Comparison of ENCODE assay signal across 26 mouse cellular contexts in the genomic region with DNA sequence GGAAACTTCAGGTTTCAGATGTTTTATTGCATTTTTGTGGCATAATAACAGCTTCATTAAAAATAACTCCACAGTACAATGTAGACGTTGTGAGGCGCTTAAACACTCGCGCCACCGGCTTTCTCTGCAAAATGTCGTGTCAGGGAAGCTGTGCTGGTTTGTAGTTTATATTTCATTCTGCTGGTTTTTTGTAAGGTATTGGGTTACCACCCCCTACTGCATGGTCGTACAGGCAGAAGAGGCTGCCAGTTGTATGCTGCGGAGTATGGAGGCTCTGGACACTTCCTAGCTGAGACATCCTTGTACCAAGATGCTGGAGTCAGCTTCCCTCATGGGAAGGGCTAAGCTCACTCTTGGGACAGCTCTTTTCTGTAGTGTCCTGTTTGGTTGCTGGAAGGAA. TPM values are rescaled to one million over a fixed set of nuclear protein-coding genes. Genes with fewer than 3 reads are reported as not detected.
DNase-seq lines count a peak whose midpoint lies in the region; ATAC-seq and TF ChIP-seq lines count a peak whose summit lies in the region.
"Had no signal": no experiment of that assay in that cellular context is flagged by ENCODE, and none has a peak within 500 bp of the region (broad histone marks: within the 10 kb centered on the region; RNA-seq: fewer than 3 reads in every experiment).

No protein-coding gene starts in this region.

- peak; percentile 7 for DNase-seq in gastrocnemius, adult 18-20 months (ENCODE audit: low spot score)
- no peak for DNase-seq in gastrocnemius, postnatal 36 days
- DNase-seq in heart, adult 8-10 months (ENCODE audit: low spot score): peak; percentile 22
- peak; percentile 56 for DNase-seq in limb, embryonic 14.5 days (ENCODE audit: low spot score)
- DNase-seq: adrenal gland, postnatal 10 days; cerebellum, adult 11 months; cerebellum, adult 9-10 months; embryo, embryonic 11 days; layer of hippocampus, adult 9-11 months; liver, embryonic 13.5 days; midbrain, embryonic 14.5 days; right cerebral cortex, postnatal 4 days; thymus, adult 18-20 months; thymus, postnatal 25 days had no signal

- no peak overlapping the region for H3K9ac ChIP-seq in heart, embryonic 11.5 days (ENCODE audit: low read depth, low read length)
- H3K9ac ChIP-seq in limb, embryonic 14.5 days (ENCODE audit: low read depth, low read length, severe bottlenecking): no peak overlapping the region
- no peak overlapping the region for H3K9ac ChIP-seq in midbrain, embryonic 15.5 days
- H3K9ac ChIP-seq: forebrain, embryonic 13.5 days; heart, embryonic 15.5 days; hindbrain, embryonic 15.5 days; liver, embryonic 13.5 days; neural tube, embryonic 12.5 days had no signal

- H3K27ac ChIP-seq in heart, embryonic 11.5 days (ENCODE audit: low read depth, low read length): no peak overlapping the region
- peak overlapping the region; percentile 91 for H3K27ac ChIP-seq in brown adipose tissue, adult 24 weeks (replicated peaks; ENCODE audit: low read depth, low read length)
- 0 out of 2 replicates have a peak overlapping the region, but pooled peaks have one; percentile 26 for H3K27ac ChIP-seq in limb, embryonic 14.5 days (replicated peaks; ENCODE audit: low read depth, low read length)
- no peak overlapping the region for H3K27ac ChIP-seq in midbrain, embryonic 15.5 days
- H3K27ac ChIP-seq: forebrain, embryonic 13.5 days; hindbrain, embryonic 10.5 days; hindbrain, embryonic 15.5 days; liver, embryonic 13.5 days; neural tube, embryonic 12.5 days; stomach, postnatal 0 days had no signal

- no peak for TF ChIP-seq POLR2A in limb, embryonic 14.5 days (IDR thresholded peaks at IDR 0.05; ENCODE audit: borderline replicate concordance, extremely low read depth, insufficient read depth, insufficient read length)

- no peak overlapping the region for H3K4me2 ChIP-seq in heart, embryonic 11.5 days
- peak overlapping the region; percentile 5 for H3K4me2 ChIP-seq in limb, embryonic 14.5 days (replicated peaks; ENCODE audit: low read depth, low read length, severe bottlenecking)
- H3K4me2 ChIP-seq in midbrain, embryonic 15.5 days: no peak overlapping the region
- H3K4me2 ChIP-seq: forebrain, embryonic 13.5 days; heart, embryonic 15.5 days; hindbrain, embryonic 15.5 days; liver, embryonic 13.5 days; neural tube, embryonic 12.5 days had no signal

- H3K4me3 ChIP-seq in heart, embryonic 11.5 days (ENCODE audit: low read depth, low read length): no peak overlapping the region
- no peak overlapping the region for H3K4me3 ChIP-seq in brown adipose tissue, adult 24 weeks (ENCODE audit: insufficient read depth, low read depth, low read length)
- no peak overlapping the region for H3K4me3 ChIP-seq in limb, embryonic 14.5 days (replicated peaks; ENCODE audit: low read length)
- H3K4me3 ChIP-seq in midbrain, embryonic 15.5 days: no peak overlapping the region
- H3K4me3 ChIP-seq: forebrain, embryonic 13.5 days; heart, embryonic 15.5 days; hindbrain, embryonic 10.5 days; hindbrain, embryonic 15.5 days; liver, embryonic 13.5 days; neural tube, embryonic 12.5 days had no signal

- WGBS in heart, embryonic 11.5 days (ENCODE audit: insufficient replicate concordance): 81% methylated on average over 8 of the region's 8 CpGs
- WGBS in limb, embryonic 14.5 days: 22% methylated on average over 8 of the region's 8 CpGs
- 84% methylated on average over 8 of the region's 8 CpGs for WGBS in midbrain, embryonic 15.5 days

- H3K27me3 ChIP-seq in heart, embryonic 11.5 days (ENCODE audit: control insufficient read depth, insufficient read depth, low read length): no peaks in the 10 kb centered on the region
- no peaks in the 10 kb centered on the region for H3K27me3 ChIP-seq in limb, embryonic 14.5 days (ENCODE audit: control insufficient read depth, insufficient read depth, low read length)
- no peaks in the 10 kb centered on the region for H3K27me3 ChIP-seq in midbrain, embryonic 15.5 days (replicated peaks)
- H3K27me3 ChIP-seq: forebrain, embryonic 13.5 days; hindbrain, embryonic 15.5 days; liver, embryonic 13.5 days; neural tube, embryonic 12.5 days; Patski had no signal

- H3K4me1 ChIP-seq in heart, embryonic 11.5 days (ENCODE audit: control insufficient read depth, insufficient read depth, low read length): no peaks in the 10 kb centered on the region
- H3K4me1 ChIP-seq in brown adipose tissue, adult 24 weeks (ENCODE audit: control insufficient read depth, insufficient read depth, insufficient read length, low read length): 0 out of 2 replicates have a peak, but pooled peaks cover 6% of the 10 kb centered on the region
- H3K4me1 ChIP-seq in limb, embryonic 14.5 days (ENCODE audit: control insufficient read depth, insufficient read depth, low read length): peaks cover 16% of the 10 kb centered on the region
- no peaks in the 10 kb centered on the region for H3K4me1 ChIP-seq in midbrain, embryonic 15.5 days
- H3K4me1 ChIP-seq: forebrain, embryonic 13.5 days; heart, embryonic 15.5 days; hindbrain, embryonic 15.5 days; liver, embryonic 13.5 days; neural tube, embryonic 12.5 days had no signal

- intact Hi-C loops in gastrocnemius, postnatal 36 days (cut with DNase I): loop anchor here (10.0 kb wide), 1 partner anchor 258 kb away; no protein-coding TSS in a partner anchor

- no peaks in the 10 kb centered on the region for H3K36me3 ChIP-seq in heart, embryonic 11.5 days (ENCODE audit: control insufficient read depth, insufficient read depth, low read length)
- H3K36me3 ChIP-seq in limb, embryonic 14.5 days (ENCODE audit: control insufficient read depth, insufficient read depth, low read length): no peaks in the 10 kb centered on the region
- H3K36me3 ChIP-seq in midbrain, embryonic 15.5 days (replicated peaks): no peaks in the 10 kb centered on the region
- H3K36me3 ChIP-seq: G1E; heart, embryonic 15.5 days; hindbrain, embryonic 10.5 days; hindbrain, embryonic 15.5 days; liver, embryonic 13.5 days; neural tube, embryonic 12.5 days had no signal

- no peak for ATAC-seq in heart, embryonic 11.5 days (replicated peaks; ENCODE audit: insufficient number of reproducible peaks, low FRiP score, low TSS enrichment)
- ATAC-seq in limb, embryonic 14.5 days (ENCODE audit: low FRiP score, low read depth): peak; percentile 68; the same call in 1 of the 2 replicates
- no peak for ATAC-seq in midbrain, embryonic 15.5 days (replicated peaks)
- ATAC-seq: forebrain, embryonic 13.5 days; inflammation-experienced regulatory T-cells, adult 6 months; Patski had no signal

- no peaks in the 10 kb centered on the region for H3K9me3 ChIP-seq in heart, embryonic 11.5 days (replicated peaks; ENCODE audit: control insufficient read depth, low read length)
- no peaks in the 10 kb centered on the region for H3K9me3 ChIP-seq in limb, embryonic 14.5 days (ENCODE audit: control insufficient read depth, low read length)
- no peaks in the 10 kb centered on the region for H3K9me3 ChIP-seq in midbrain, embryonic 15.5 days
- H3K9me3 ChIP-seq: forebrain, embryonic 13.5 days; G1E; heart, embryonic 15.5 days; hindbrain, embryonic 10.5 days; hindbrain, embryonic 15.5 days; liver, embryonic 13.5 days; neural tube, embryonic 12.5 days had no signal

RNA-seq across cellular contexts. Expression of a gene that starts 46.5 kb away (rescaled TPM):
- 10 to 100 TPM; 38.7 to 42.4 TPM for total RNA-seq in gastrocnemius, adult 18-20 months (2021)
- 10 to 100 TPM; 31.0 to 34.5 TPM for total RNA-seq in gastrocnemius, postnatal 36 days (2021)
- 10 to 100 TPM; 21.1 to 35.1 (median 27.4) TPM for total RNA-seq in heart, adult 8-10 months (2022)
- polyA plus RNA-seq in heart, embryonic 11.5 days (2014; fragmentation: Nextera tagmentation; extraction: Ambion mirVana): 78.4 and 85.9 TPM in 2 replicates
- 30.1 and 39.8 TPM in 2 replicates for polyA plus RNA-seq in brown adipose tissue, adult 24 weeks (2012; ENCODE audit: insufficient read depth, insufficient read length, missing spikeins)
- polyA plus RNA-seq in limb, embryonic 14.5 days (2012; rRNA removed): 197 and 203 TPM in 2 replicates
- 146 and 166 TPM in 2 replicates for polyA plus RNA-seq in limb, embryonic 14.5 days (2014; fragmentation: Nextera tagmentation; extraction: Ambion mirVana)
- 158 and 183 TPM in 2 replicates for polyA plus RNA-seq in midbrain, embryonic 15.5 days (2015; fragmentation: Nextera tagmentation; extraction: Ambion mirVana)

Comparison
In these comparisons a context has a peak if more than half of its experiments do, and no peak if none do; other contexts are left out.
1. DNase-seq: peak in gastrocnemius, adult 18-20 months (single experiment), heart, adult 8-10 months (single experiment) and limb, embryonic 14.5 days (single experiment); none in gastrocnemius, postnatal 36 days (0 of 2).
2. H3K27ac ChIP-seq: peak in brown adipose tissue, adult 24 weeks (single experiment) and limb, embryonic 14.5 days (single experiment); none in heart, embryonic 11.5 days (single experiment) and midbrain, embryonic 15.5 days (single experiment).